Mouse (Mus musculus) hindbrain, embryonic 16.5 days (tissue): ENCODE results near the gene Itgb1bp1. TPM values are rescaled to one million over a fixed set of nuclear protein-coding genes. Genes with fewer than 3 reads are reported as not detected.
A peak's percentile ranks its signal among the peaks of the same experiment; 100 is the strongest.

Experiments
- ATAC-seq: fragments of 200-750 bp; cut with Nextera tagmentation; 2 replicates; pipeline ENCODE4 v1.8.0; 2017; ENCODE audit warnings: moderate TSS enrichment, moderate library complexity
- H3K27ac ChIP-seq: fragments of 300-500 bp; sonication (generic); 2 replicates; pipeline ENCODE4 v1.5.1; 2014; ENCODE audit warnings: low read depth, mild to moderate bottlenecking, control low read depth, low read length, moderate library complexity
- H3K27me3 ChIP-seq: fragments of 300-500 bp; sonication (generic); replicated peaks from 2 replicates; pipeline ENCODE4 v1.6.1; 2014; ENCODE audit warnings: low read length; ENCODE audit not compliant: control insufficient read depth, insufficient read depth
- H3K36me3 ChIP-seq: fragments of 300-500 bp; sonication (generic); 2 replicates; pipeline ENCODE4 v1.6.1; 2014; ENCODE audit warnings: mild to moderate bottlenecking, low read length, moderate library complexity, mixed read lengths; ENCODE audit not compliant: control insufficient read depth, insufficient read depth
- H3K4me1 ChIP-seq: fragments of 300-500 bp; sonication (generic); 2 replicates; pipeline ENCODE4 v1.6.1; 2014; ENCODE audit warnings: low read depth, low read length; ENCODE audit not compliant: control insufficient read depth, insufficient read depth
- H3K4me2 ChIP-seq: fragments of 300-500 bp; sonication (generic); 2 replicates; pipeline ENCODE4 v1.6.1; 2014; ENCODE audit warnings: mild to moderate bottlenecking, low read length, control low read depth, moderate library complexity
- H3K4me3 ChIP-seq: fragments of 300-500 bp; sonication (generic); 2 replicates; pipeline ENCODE4 v1.5.1; 2014; ENCODE audit warnings: mild to moderate bottlenecking, low read length, control low read depth, moderate library complexity
- H3K9ac ChIP-seq: fragments of 300-500 bp; sonication (generic); 2 replicates; pipeline ENCODE4 v1.6.1; 2014; ENCODE audit warnings: low read depth, mild to moderate bottlenecking, control low read depth, low read length, moderate library complexity
- H3K9me3 ChIP-seq: fragments of 300-500 bp; sonication (generic); 2 replicates; pipeline ENCODE4 v1.6.1; 2014; ENCODE audit warnings: mild to moderate bottlenecking, low read length, moderate library complexity; ENCODE audit not compliant: control insufficient read depth
- WGBS: fragments of 180-500 bp; shearing (Covaris S2); extraction: QIAGEN DNeasy Blood & Tissue Kit; methylation state at CpG from one replicate; pipeline ENCODE4 v1.1.7; 2014; 5-methylcytosine and 5-hydroxymethylcytosine counted together
- polyA plus RNA-seq: library from polyadenylated mRNA; unstranded; fragments of >200 nt; fragmentation: Nextera tagmentation; extraction: Ambion mirVana; gene quantifications from 2 replicates; pipeline ENCODE4 v1.2.1, GENCODE M21; 2015

Itgb1bp1 gene
- 35.0 and 37.0 TPM in 2 replicates for polyA plus RNA-seq

GRCm38 (mm10) chr12:21286243-21286622, at the start of gene Itgb1bp1:
Gene Itgb1bp1 (minus strand): TSS chr12:21286284.
- Histone ChIP-seq H3K9me3 (no peaks in the 10 kb centered on the region), H3K27me3 (no peaks in the 10 kb centered on the region), H3K27ac (peak within 1 kb of the TSS; percentile 81), H3K36me3 (no peaks in the 10 kb centered on the region), H3K4me2 (peak within 1 kb of the TSS; percentile 97), H3K4me3 (peak within 1 kb of the TSS; percentile 93), H3K4me1 (peaks cover 20% of the 10 kb centered on the region), H3K9ac (peak within 1 kb of the TSS; percentile 89)
- WGBS, result under 1% methylated on average over 28 of the region's 28 CpGs
- peak; percentile 97 for ATAC-seq

DNA sequence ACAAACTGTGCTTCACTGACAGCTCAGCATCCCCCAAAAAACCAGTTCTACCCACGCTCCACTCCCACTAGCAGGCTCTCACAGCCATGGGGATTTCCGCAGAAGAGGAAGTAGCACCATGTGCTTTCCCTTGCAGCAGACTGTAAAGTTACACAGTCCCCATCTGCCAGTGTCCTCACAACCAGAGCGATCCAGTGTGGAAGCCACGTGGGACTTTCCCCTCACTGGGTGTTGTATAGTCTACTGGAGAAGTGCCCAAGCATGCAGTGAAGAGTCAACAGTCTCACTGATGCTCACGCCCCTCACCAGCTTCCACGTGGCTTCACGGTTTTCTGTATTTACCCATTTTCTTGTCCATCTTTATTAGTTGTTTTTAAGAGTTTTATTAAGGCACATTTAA, 49.8 kb upstream of the Itgb1bp1 start:
- Histone ChIP-seq H3K27me3 (no peaks in the 10 kb centered on the region), H3K4me2 (no peak overlapping the region), H3K4me3 (no peak overlapping the region), H3K36me3 (peaks cover 20% of the 10 kb centered on the region), H3K4me1 (no peaks in the 10 kb centered on the region), H3K27ac (no peak overlapping the region), H3K9me3 (no peaks in the 10 kb centered on the region), H3K9ac (no peak overlapping the region)
- ATAC-seq, result no peak
- WGBS, result 90% methylated on average over 7 of the region's 7 CpGs

DNA sequence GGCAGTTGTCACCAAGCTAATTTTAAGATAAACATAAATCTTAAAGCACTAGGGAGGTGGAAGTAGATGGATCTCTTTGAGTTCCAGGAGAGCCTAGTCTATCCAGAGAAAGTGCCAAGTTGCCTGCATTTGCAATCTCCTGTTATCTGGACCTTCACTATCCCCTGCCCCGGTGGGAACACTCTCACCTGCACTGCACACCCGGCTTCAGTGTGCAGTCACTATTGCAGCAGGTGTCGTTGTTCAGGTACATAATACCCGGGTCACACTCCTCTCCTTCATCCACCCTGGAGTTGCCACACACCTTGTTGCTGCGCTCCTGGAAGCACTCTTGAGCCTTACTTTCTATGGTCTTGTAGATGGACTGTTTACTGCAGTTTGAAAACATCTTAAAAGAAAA, 47.7 kb upstream of the Itgb1bp1 start:
- no peak overlapping the region for H3K4me3 ChIP-seq
- no peak overlapping the region for H3K9ac ChIP-seq
- H3K9me3 ChIP-seq, result no peaks in the 10 kb centered on the region
- no peak overlapping the region for H3K27ac ChIP-seq
- H3K4me2 ChIP-seq, result no peak overlapping the region
- no peak for ATAC-seq
- no peaks in the 10 kb centered on the region for H3K27me3 ChIP-seq
- WGBS, result 95% methylated on average over 5 of the region's 5 CpGs
- peaks cover 21% of the 10 kb centered on the region for H3K36me3 ChIP-seq
- no peaks in the 10 kb centered on the region for H3K4me1 ChIP-seq

DNA sequence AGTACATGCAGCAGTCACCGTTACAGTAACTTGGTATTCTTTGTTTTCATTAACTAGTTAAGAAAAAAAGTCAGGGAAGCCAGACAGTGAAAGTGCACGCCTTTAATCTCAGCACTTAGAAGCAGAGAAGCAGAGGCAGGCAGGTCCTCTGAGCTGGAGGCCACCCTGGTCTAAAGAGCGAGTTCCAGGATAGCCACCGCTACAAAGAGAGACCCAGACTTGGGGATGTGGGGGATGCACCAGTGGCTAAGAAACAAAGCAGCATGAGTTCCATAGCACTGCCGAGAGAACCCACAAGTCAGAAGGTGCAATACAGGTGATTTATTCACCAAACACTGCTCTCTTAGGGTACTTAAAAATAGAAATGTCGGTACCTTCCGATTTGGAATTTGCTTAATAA, 46.9 kb upstream of the Itgb1bp1 start:
- Histone ChIP-seq H3K9ac (no peak overlapping the region), H3K4me1 (no peaks in the 10 kb centered on the region), H3K27ac (no peak overlapping the region), H3K4me3 (no peak overlapping the region), H3K4me2 (no peak overlapping the region), H3K36me3 (peaks cover 23% of the 10 kb centered on the region), H3K27me3 (no peaks in the 10 kb centered on the region), H3K9me3 (no peaks in the 10 kb centered on the region)
- 90% methylated on average over 7 of the region's 7 CpGs for WGBS
- no peak for ATAC-seq

DNA sequence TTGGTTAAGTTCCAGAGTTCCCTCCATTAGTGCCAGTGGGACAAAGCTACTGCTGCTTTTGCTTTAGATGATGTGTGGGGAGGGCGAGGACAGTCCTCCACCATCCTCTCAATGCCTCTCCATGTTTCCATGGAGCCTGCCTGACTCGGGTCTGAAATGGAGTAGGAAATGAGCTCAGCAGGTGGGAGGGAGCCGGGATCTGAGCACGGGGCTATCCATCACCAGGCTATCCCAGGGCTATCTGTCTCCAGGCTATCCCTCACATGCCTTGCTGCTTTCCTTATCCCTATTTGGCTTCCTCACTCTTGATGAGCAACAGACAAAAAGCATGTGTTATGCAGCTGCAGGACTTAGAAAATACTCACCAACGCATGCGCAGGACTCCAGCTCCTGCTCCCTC, 45.6 kb upstream of the Itgb1bp1 start:
- H3K9ac ChIP-seq, result no peak overlapping the region
- 78% methylated on average over 6 of the region's 6 CpGs for WGBS
- no peaks in the 10 kb centered on the region for H3K4me1 ChIP-seq

DNA sequence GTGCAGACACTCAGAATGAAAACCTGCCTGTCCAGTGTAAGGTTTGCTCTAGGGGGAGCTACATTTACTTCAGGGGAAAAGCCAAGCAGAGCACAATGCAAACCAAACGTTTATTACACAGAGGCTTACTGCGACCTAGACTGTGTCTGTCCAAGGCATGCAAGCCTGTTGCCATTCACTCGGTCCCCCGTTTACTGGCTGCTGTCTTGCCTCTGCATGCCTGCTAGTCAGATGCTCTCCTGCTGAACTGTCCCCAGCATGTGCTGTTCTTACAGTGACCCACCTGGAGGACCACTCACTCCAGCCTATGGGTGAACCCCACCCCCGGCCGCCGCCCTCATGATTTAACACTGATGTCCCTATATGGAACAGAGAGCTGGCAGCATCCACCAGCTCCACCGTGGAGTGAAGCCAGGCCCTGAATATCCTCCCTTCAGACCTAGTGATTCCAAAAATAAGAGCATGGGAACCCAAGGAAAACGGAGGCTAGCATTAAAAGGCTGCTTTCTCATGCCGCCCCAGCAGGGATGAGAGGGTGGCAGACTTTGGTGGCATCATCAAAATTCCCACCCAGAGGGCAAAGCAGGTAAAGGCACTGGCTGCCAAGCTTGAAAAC, 45.0 kb upstream of the Itgb1bp1 start:
- H3K4me2 ChIP-seq, result no peak overlapping the region
- no peak overlapping the region for H3K9ac ChIP-seq
- H3K36me3 ChIP-seq, result peaks cover 34% of the 10 kb centered on the region
- H3K27ac ChIP-seq, result no peak overlapping the region
- no peaks in the 10 kb centered on the region for H3K27me3 ChIP-seq
- H3K4me3 ChIP-seq, result no peak overlapping the region
- ATAC-seq, result no peak
- H3K4me1 ChIP-seq, result no peaks in the 10 kb centered on the region
- H3K9me3 ChIP-seq, result no peaks in the 10 kb centered on the region
- WGBS, result 92% methylated on average over 10 of the region's 10 CpGs

More for the DNA sequence above, 45.6 kb upstream of the Itgb1bp1 start:
- Histone ChIP-seq H3K4me3 (no peak overlapping the region), H3K4me2 (no peak overlapping the region), H3K36me3 (peaks cover 34% of the 10 kb centered on the region), H3K27ac (no peak overlapping the region), H3K27me3 (no peaks in the 10 kb centered on the region), H3K9me3 (no peaks in the 10 kb centered on the region)
- ATAC-seq, result no peak

GRCm38 (mm10) chr12:21329661-21330400, 43.7 kb upstream of the Itgb1bp1 start:
- Histone ChIP-seq H3K9ac (no peak overlapping the region), H3K4me1 (no peaks in the 10 kb centered on the region), H3K4me2 (no peak overlapping the region), H3K27ac (no peak overlapping the region), H3K4me3 (no peak overlapping the region), H3K27me3 (no peaks in the 10 kb centered on the region), H3K9me3 (no peaks in the 10 kb centered on the region), H3K36me3 (peaks cover 39% of the 10 kb centered on the region)
- no peak for ATAC-seq
- WGBS, result 92% methylated on average over 9 of the region's 9 CpGs

DNA sequence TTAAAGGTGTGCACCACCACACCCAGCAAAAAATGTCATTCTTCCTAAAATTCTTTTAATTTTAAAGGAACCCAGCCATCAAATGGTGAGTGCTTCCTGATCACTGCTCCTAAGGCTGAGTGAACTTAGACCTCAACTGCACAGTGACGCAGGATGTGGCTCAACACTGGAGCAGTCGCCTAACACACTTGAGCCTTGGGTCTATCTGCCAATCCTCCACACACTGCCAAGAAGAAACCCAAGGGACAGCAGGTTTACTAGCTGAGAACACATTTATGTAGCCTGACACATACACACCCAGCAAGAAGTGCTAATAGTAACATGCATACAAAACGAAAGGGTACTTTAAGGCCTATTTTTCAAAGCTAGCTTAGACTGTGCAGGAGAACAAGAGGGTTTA, 40.2 kb upstream of the Itgb1bp1 start:
- no peak overlapping the region for H3K9ac ChIP-seq
- no peak overlapping the region for H3K27ac ChIP-seq
- H3K27me3 ChIP-seq, result no peaks in the 10 kb centered on the region
- H3K9me3 ChIP-seq, result no peaks in the 10 kb centered on the region
- no peak overlapping the region for H3K4me2 ChIP-seq
- WGBS, result 95% methylated on average over 3 of the region's 3 CpGs
- H3K4me1 ChIP-seq, result no peaks in the 10 kb centered on the region
- H3K4me3 ChIP-seq, result no peak overlapping the region
- no peak for ATAC-seq
- peaks cover 39% of the 10 kb centered on the region for H3K36me3 ChIP-seq

GRCm38 (mm10) chr12:21325266-21325665, 39.2 kb upstream of the Itgb1bp1 start:
- Histone ChIP-seq H3K4me2 (no peak overlapping the region), H3K4me1 (no peaks in the 10 kb centered on the region), H3K9me3 (no peaks in the 10 kb centered on the region), H3K36me3 (peaks cover 35% of the 10 kb centered on the region), H3K27ac (no peak overlapping the region), H3K4me3 (no peak overlapping the region), H3K27me3 (no peaks in the 10 kb centered on the region), H3K9ac (no peak overlapping the region)
- no peak for ATAC-seq
- 93% methylated on average over 8 of the region's 8 CpGs for WGBS
